In genomic region chr10:75121028-75121427, GRCm38 (mm10) we compare ENCODE assay signal across 9 mouse cellular contexts.
DNase-seq lines count a peak whose midpoint lies in the region; ATAC-seq lines count a peak whose summit lies in the region.
"Had no signal": no experiment of that assay in that cellular context is flagged by ENCODE, and none has a peak within 500 bp of the region (broad histone marks: within the 10 kb centered on the region; RNA-seq: fewer than 3 reads in every experiment).

No protein-coding gene starts in this region.

- no peaks in the 10 kb centered on the region for H3K9me3 ChIP-seq in heart, embryonic 12.5 days (replicated peaks)
- no peaks in the 10 kb centered on the region for H3K9me3 ChIP-seq in kidney, embryonic 16.5 days (ENCODE audit: low read length)
- H3K9me3 ChIP-seq: limb, embryonic 13.5 days had no signal

- peaks cover 12% of the 10 kb centered on the region for H3K36me3 ChIP-seq in heart, embryonic 12.5 days
- peaks cover 9% of the 10 kb centered on the region; the same call in 1 of the 2 replicates for H3K36me3 ChIP-seq in kidney, embryonic 16.5 days (ENCODE audit: insufficient read depth, low read length)

- H3K9ac ChIP-seq in heart, embryonic 12.5 days, result no peak overlapping the region
- H3K9ac ChIP-seq in kidney, embryonic 16.5 days (replicated peaks; ENCODE audit: low read length), result no peak overlapping the region
- H3K9ac ChIP-seq: limb, embryonic 13.5 days had no signal

- no peaks in the 10 kb centered on the region for H3K27me3 ChIP-seq in heart, embryonic 12.5 days (replicated peaks)
- H3K27me3 ChIP-seq in kidney, embryonic 16.5 days (ENCODE audit: insufficient read depth, low read length), result no peaks in the 10 kb centered on the region
- H3K27me3 ChIP-seq: limb, embryonic 13.5 days had no signal

- DNase-seq in ovary, adult 18-20 months (ENCODE audit: low spot score), result peak; percentile 80
- no peak for DNase-seq in ovary, postnatal 10 days (ENCODE audit: low spot score)
- peak; percentile 61 to 63 for DNase-seq in cerebellum, postnatal 25 days
- peak; percentile 64 for DNase-seq in mesoderm, embryonic 11.5 days (ENCODE audit: low read depth, low spot score)
- DNase-seq in frontal cortex, postnatal 36 days (ENCODE audit: low spot score in 2 of 2), result no peak
- no peak for DNase-seq in left cerebral cortex, adult 11 months (ENCODE audit: low spot score)

- WGBS in heart, embryonic 12.5 days, result 43% methylated on average over 5 of the region's 5 CpGs
- whole genome bisulfite sequencing in kidney, embryonic 16.5 days, result 68% methylated on average over 5 of the region's 5 CpGs

- H3K4me1 ChIP-seq in heart, embryonic 12.5 days (replicated peaks), result peaks cover 55% of the 10 kb centered on the region
- H3K4me1 ChIP-seq in kidney, embryonic 16.5 days (ENCODE audit: insufficient read depth, low read length), result peaks cover 12% of the 10 kb centered on the region

- H3K4me3 ChIP-seq in heart, embryonic 12.5 days, result no peak overlapping the region
- no peak overlapping the region for H3K4me3 ChIP-seq in kidney, embryonic 16.5 days (ENCODE audit: low read length)
- H3K4me3 ChIP-seq: limb, embryonic 13.5 days had no signal

- H3K27ac ChIP-seq in heart, embryonic 12.5 days (ENCODE audit: poor library complexity, severe bottlenecking), result no peak overlapping the region; the same call in 1 of the 2 replicates
- H3K27ac ChIP-seq in kidney, embryonic 16.5 days (ENCODE audit: low read length), result no peak overlapping the region
- H3K27ac ChIP-seq: limb, embryonic 13.5 days had no signal

- H3K4me2 ChIP-seq in heart, embryonic 12.5 days, result no peak overlapping the region
- H3K4me2 ChIP-seq in kidney, embryonic 16.5 days (replicated peaks; ENCODE audit: low read depth, low read length), result no peak overlapping the region
- H3K4me2 ChIP-seq: limb, embryonic 13.5 days had no signal

- ATAC-seq in heart, embryonic 12.5 days (ENCODE audit: insufficient number of reproducible peaks, low FRiP score), result peak; percentile 34; the same call in 1 of the 2 replicates
- ATAC-seq in kidney, embryonic 16.5 days (ENCODE audit: low FRiP score, low TSS enrichment), result peak; percentile 54; the same call in 1 of the 2 replicates

Comparison
In these comparisons a context has a peak if more than half of its experiments do, and no peak if none do; other contexts are left out.
1. DNase-seq: peak in ovary, adult 18-20 months (single experiment), cerebellum, postnatal 25 days (2 of 2) and mesoderm, embryonic 11.5 days (single experiment); none in ovary, postnatal 10 days (single experiment), frontal cortex, postnatal 36 days (0 of 2) and left cerebral cortex, adult 11 months (single experiment).